Mouse (Mus musculus) midbrain, embryonic 12.5 days (tissue): ENCODE measurements around the gene Lmf2. TPM values are rescaled to one million over a fixed set of nuclear protein-coding genes. Genes with fewer than 3 reads are reported as not detected.

Experiments
- ATAC-seq: fragments of 200-750 bp; cut with Nextera tagmentation; 2 replicates; pipeline ENCODE4 v1.8.0; 2017; ENCODE audit warnings: low read depth, moderate TSS enrichment, moderate library complexity; ENCODE audit not compliant: low FRiP score
- H3K27ac ChIP-seq: fragments of 300-500 bp; sonication (generic); replicated peaks from 2 replicates; pipeline ENCODE4 v1.5.1; 2016; ENCODE audit warnings: mild to moderate bottlenecking
- H3K27me3 ChIP-seq: fragments of 300-500 bp; sonication (generic); 2 replicates; pipeline ENCODE4 v1.6.1; 2016; ENCODE audit warnings: mild to moderate bottlenecking
- H3K36me3 ChIP-seq: fragments of 300-500 bp; sonication (generic); 2 replicates; pipeline ENCODE4 v1.6.1; 2016
- H3K4me1 ChIP-seq: fragments of 300-500 bp; sonication (generic); 2 replicates; pipeline ENCODE4 v1.6.1; 2016
- H3K4me2 ChIP-seq: fragments of 300-500 bp; sonication (generic); replicated peaks from 2 replicates; pipeline ENCODE4 v1.6.1; 2016; ENCODE audit warnings: mild to moderate bottlenecking, moderate library complexity
- H3K4me3 ChIP-seq: fragments of 300-500 bp; sonication (generic); 2 replicates; pipeline ENCODE4 v1.5.1; 2016; ENCODE audit warnings: mild to moderate bottlenecking
- H3K9ac ChIP-seq: fragments of 300-500 bp; sonication (generic); replicated peaks from 2 replicates; pipeline ENCODE4 v1.6.1; 2016; ENCODE audit warnings: mild to moderate bottlenecking, moderate library complexity
- H3K9me3 ChIP-seq: fragments of 300-500 bp; sonication (generic); 2 replicates; pipeline ENCODE4 v1.6.1; 2016; ENCODE audit warnings: mild to moderate bottlenecking
- WGBS: fragments of 180-500 bp; shearing (Covaris S2); methylation state at CpG from one replicate; pipeline ENCODE4 v1.1.7; 2016; 5-methylcytosine and 5-hydroxymethylcytosine counted together
- microRNA-seq: library from miRNA; unstranded; fragments of <30 nt; microRNA quantifications from one replicate; pipeline ENCODE4, GENCODE M21; 2017
- polyA plus RNA-seq: library from polyadenylated mRNA; unstranded; fragments of >200 nt; fragmentation: Nextera tagmentation; extraction: Ambion mirVana; gene quantifications from 2 replicates; pipeline ENCODE4 v1.2.1, GENCODE M21; 2016

Lmf2 gene
- polyA plus RNA-seq, 1 experiment from 2014 or later: 48.8 TPM

DNA sequence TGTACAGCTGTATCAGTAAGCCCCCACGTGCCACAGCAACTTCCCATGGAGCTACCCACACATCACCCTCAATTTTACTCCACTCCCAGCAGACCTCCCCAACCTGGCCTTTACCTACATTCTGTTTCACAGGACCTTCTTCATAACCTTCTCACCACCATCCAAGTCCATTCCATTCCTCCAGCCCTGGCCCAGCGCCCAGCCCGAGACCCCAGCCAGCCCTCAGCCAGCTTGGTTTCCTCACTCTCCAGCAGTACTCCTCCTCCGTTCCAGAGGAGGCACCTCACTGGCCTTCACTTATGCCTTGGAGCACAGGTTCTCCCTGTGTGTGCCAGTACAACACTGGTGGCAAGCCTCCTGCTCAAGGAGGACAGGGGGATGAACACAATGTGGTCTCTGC is 42.1 kb downstream of the Lmf2 start:
- Histone ChIP-seq H3K27ac (no peak overlapping the region), H3K27me3 (no peaks in the 10 kb centered on the region), H3K4me1 (peaks cover 36% of the 10 kb centered on the region), H3K36me3 (no peaks in the 10 kb centered on the region), H3K9ac (peak overlapping the region; percentile 85; the same call in 1 of the 2 replicates), H3K4me2 (peak overlapping the region; percentile 96), H3K9me3 (no peaks in the 10 kb centered on the region), H3K4me3 (peak overlapping the region; percentile 83; the same call in 1 of the 2 replicates)
- ATAC-seq: no peak
- 85% methylated on average over 4 of the region's 4 CpGs for WGBS

DNA sequence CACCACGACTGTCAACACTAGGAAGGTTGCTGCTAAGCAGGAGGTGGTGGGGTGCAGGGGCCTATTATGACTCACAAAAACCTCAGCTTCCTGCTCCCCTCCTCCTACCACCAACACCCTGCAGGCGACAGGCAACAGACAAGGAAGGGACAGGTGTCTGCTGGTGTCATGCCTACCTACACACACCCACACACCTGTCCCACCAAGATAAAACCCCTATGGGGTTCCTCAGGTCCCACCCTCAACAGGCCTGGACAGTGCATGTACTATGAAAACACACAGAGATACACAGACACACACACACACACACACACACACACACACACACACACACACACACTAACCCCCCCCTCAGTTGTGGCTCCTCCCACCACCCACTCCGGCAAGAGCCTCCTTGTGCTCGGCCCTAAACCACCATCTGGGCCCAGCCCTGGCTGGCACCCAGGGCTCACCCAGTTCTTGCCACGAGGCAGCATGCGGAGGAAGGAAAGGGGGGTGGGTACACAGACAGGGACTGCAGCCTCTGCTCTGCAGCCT is 45.4 kb downstream of the Lmf2 start:
- 88% methylated on average over 6 of the region's 6 CpGs for WGBS
- no peaks in the 10 kb centered on the region for H3K27me3 ChIP-seq
- ATAC-seq: no peak

DNA sequence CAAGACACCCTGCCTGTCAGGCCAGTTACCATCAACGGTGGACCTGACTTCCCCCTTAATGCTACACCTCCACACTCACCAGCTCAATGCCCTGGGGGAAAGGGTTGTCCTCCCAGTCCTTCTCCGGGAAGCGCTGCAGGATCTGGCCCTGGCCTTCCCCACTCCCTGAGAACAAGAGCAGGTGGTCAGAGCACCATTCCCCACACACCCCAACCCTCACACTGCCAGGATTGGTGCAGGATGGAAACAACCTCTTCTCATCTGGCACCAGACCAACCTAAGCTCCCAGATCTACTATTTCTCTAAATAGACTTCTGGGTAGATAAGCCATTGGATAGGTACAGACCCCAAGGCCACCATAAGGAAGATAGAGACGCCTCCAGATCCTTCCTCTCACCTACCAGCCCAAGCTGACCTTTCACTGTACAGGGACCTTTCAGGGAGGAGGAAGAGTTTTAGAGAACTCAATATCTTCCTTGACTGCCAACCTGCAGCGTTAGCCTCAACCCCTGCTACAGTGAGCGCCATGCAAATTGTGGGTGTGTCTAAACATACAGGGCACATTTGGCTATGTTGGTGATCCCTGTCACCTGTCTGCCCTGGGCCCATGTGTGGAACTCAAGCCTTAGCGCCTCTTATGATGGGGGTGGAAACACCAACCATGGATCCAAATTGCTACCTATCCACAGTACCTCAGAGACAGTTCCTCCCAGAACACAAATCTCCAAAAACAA is 46.9 kb downstream of the Lmf2 start:
- H3K9ac ChIP-seq: no peak overlapping the region
- no peak overlapping the region for H3K4me3 ChIP-seq
- no peak overlapping the region for H3K4me2 ChIP-seq
- peaks cover 39% of the 10 kb centered on the region for H3K36me3 ChIP-seq
- no peak overlapping the region for H3K27ac ChIP-seq
- no peak for ATAC-seq
- 91% methylated on average over 7 of the region's 7 CpGs for WGBS
- no peaks in the 10 kb centered on the region for H3K27me3 ChIP-seq
- no peaks in the 10 kb centered on the region for H3K9me3 ChIP-seq
- H3K4me1 ChIP-seq: peaks cover 26% of the 10 kb centered on the region

More for the DNA sequence above, 45.4 kb downstream of the Lmf2 start:
- peak overlapping the region; percentile 4; the same call in 1 of the 2 replicates for H3K9ac ChIP-seq
- H3K4me2 ChIP-seq: no peak overlapping the region
- peaks cover 36% of the 10 kb centered on the region for H3K4me1 ChIP-seq
- no peak overlapping the region for H3K4me3 ChIP-seq
- H3K9me3 ChIP-seq: no peaks in the 10 kb centered on the region
- no peak overlapping the region for H3K27ac ChIP-seq
- peaks cover 24% of the 10 kb centered on the region for H3K36me3 ChIP-seq

DNA sequence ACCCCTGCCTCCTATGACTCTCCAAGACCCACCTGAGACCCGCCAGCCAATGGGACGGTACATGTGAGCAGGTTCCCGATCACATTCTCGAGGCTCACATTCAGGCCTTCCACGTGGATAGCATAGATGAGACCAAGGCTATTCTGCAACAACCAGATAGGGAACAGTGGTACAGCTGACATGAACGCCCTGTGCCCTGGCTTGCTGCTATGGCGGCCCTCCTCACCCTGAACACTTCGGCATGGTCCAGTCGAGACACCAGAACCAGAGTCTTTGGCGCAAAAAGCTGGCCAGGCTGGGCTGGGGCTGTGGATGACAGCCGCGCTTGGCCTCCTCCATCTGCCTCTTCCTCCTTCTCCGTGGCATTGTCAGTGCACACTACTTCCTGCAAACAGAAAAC is 48.0 kb downstream of the Lmf2 start:
- no peak overlapping the region for H3K27ac ChIP-seq
- H3K4me3 ChIP-seq: no peak overlapping the region
- H3K4me2 ChIP-seq: no peak overlapping the region
- H3K9ac ChIP-seq: no peak overlapping the region
- H3K9me3 ChIP-seq: no peaks in the 10 kb centered on the region
- H3K27me3 ChIP-seq: no peaks in the 10 kb centered on the region
- WGBS: 89% methylated on average over 13 of the region's 13 CpGs
- H3K4me1 ChIP-seq: peaks cover 15% of the 10 kb centered on the region; the same call in 1 of the 2 replicates
- H3K36me3 ChIP-seq: peaks cover 50% of the 10 kb centered on the region
- ATAC-seq: no peak

DNA sequence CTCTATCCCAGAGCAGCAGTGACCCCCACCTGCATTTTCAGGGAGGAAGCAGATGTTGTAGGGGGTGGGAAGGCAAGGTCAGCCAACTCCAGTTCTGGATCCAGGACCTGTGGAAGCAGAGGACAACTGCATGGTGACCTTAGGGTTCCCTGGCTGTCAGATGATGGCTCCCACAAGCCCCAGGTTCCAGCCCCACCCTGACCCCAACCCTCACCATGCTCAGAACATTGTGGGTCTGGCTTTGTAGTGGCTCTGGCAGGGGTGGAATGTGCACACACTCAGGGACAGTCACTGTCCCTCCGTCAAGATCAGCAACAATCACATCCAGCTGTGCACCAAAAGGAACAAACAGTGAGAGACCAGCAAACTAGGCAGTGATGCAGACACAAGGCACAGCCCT is 49.5 kb downstream of the Lmf2 start:
- no peaks in the 10 kb centered on the region for H3K9me3 ChIP-seq
- peaks cover 65% of the 10 kb centered on the region for H3K36me3 ChIP-seq
- no peaks in the 10 kb centered on the region for H3K27me3 ChIP-seq
- peaks cover 10% of the 10 kb centered on the region; the same call in 1 of the 2 replicates for H3K4me1 ChIP-seq
- H3K4me2 ChIP-seq: no peak overlapping the region
- H3K4me3 ChIP-seq: no peak overlapping the region
- no peak overlapping the region for H3K27ac ChIP-seq
- no peak for ATAC-seq
- WGBS: 76% methylated on average over 1 of the region's 1 CpGs
- no peak overlapping the region for H3K9ac ChIP-seq

Small RNA genes within 50 kb of the gene (microRNA-seq; reads per million reads assigned to microRNA genes)
- 1.2 reads per million for gene Mir6959

Other genes with a start within 250 kb of the Lmf2 start
- 25.0 and 25.1 TPM in 2 replicates for gene Tubgcp6, start 232.5 kb downstream of the Lmf2 start, polyA plus RNA-seq
- gene Hdac10, start 227.0 kb downstream of the Lmf2 start, polyA plus RNA-seq: 20.3 and 25.1 TPM in 2 replicates
- 14.5 and 20.1 TPM in 2 replicates for gene Mapk12, start 215.0 kb downstream of the Lmf2 start, polyA plus RNA-seq
- gene Mapk11, start 206.0 kb downstream of the Lmf2 start, polyA plus RNA-seq: 45.7 and 50.2 TPM in 2 replicates
- 164 and 170 TPM in 2 replicates for gene Plxnb2, start 174.9 kb downstream of the Lmf2 start, polyA plus RNA-seq
- gene Dennd6b, start 159.2 kb downstream of the Lmf2 start, polyA plus RNA-seq: 53.3 and 58.6 TPM in 2 replicates
- gene Ppp6r2, start 144.1 kb downstream of the Lmf2 start, polyA plus RNA-seq: 63.7 and 68.5 TPM in 2 replicates
- gene Sbf1, start 40.3 kb downstream of the Lmf2 start, polyA plus RNA-seq: 91.7 and 94.0 TPM in 2 replicates
- not detected in 2 replicates for gene Adm2, start 32.9 kb downstream of the Lmf2 start, polyA plus RNA-seq
- not detected in 2 replicates for gene Miox, start 21.3 kb downstream of the Lmf2 start, polyA plus RNA-seq
- gene Ncaph2, start 60 bp upstream of the Lmf2 start, polyA plus RNA-seq: 164 and 170 TPM in 2 replicates
- 5.8 TPM in 2 replicates for gene Sco2, start 18.2 kb upstream of the Lmf2 start, polyA plus RNA-seq
- 1.4 and 1.9 TPM in 2 replicates for gene Tymp, start 21.4 kb upstream of the Lmf2 start, polyA plus RNA-seq
- gene Odf3b, start 23.6 kb upstream of the Lmf2 start, polyA plus RNA-seq: 0.51 and 1.2 TPM in 2 replicates
- not detected in 2 replicates for gene Klhdc7b, start 29.3 kb upstream of the Lmf2 start, polyA plus RNA-seq
- gene Syce3, start 54.8 kb upstream of the Lmf2 start, polyA plus RNA-seq: not detected in 2 replicates
- 0.90 and 1.1 TPM in 2 replicates for gene Cpt1b, start 70.2 kb upstream of the Lmf2 start, polyA plus RNA-seq
- 5.7 and 7.0 TPM in 2 replicates for gene C730034F03Rik, start 73.9 kb upstream of the Lmf2 start, polyA plus RNA-seq
- not detected in 2 replicates for gene Gm44502, start 74.0 kb upstream of the Lmf2 start, polyA plus RNA-seq
- 67.5 and 68.0 TPM in 2 replicates for gene Chkb, start 74.2 kb upstream of the Lmf2 start, polyA plus RNA-seq
- gene Mapk8ip2, start 98.3 kb upstream of the Lmf2 start, polyA plus RNA-seq: 54.9 and 58.7 TPM in 2 replicates
- gene Arsa, start 121.8 kb upstream of the Lmf2 start, polyA plus RNA-seq: 13.7 and 14.1 TPM in 2 replicates
- 6.9 and 8.0 TPM in 2 replicates for gene Shank3, start 144.0 kb upstream of the Lmf2 start, polyA plus RNA-seq
- gene Acr, start 212.7 kb upstream of the Lmf2 start, polyA plus RNA-seq: 0.74 and 1.3 TPM in 2 replicates
- 70.5 and 77.8 TPM in 2 replicates for gene Rabl2, start 236.3 kb upstream of the Lmf2 start, polyA plus RNA-seq